Comparison of ENCODE assay signal across 10 mouse cellular contexts in genomic region chr14:98708045-98708444, GRCm38 (mm10).
"Had no signal": no experiment of that assay in that cellular context is flagged by ENCODE, and none has a peak within 500 bp of the region (broad histone marks: within the 10 kb centered on the region; RNA-seq: fewer than 3 reads in every experiment).

No protein-coding gene starts in this region.

- H3K4me1 ChIP-seq: limb, embryonic 15.5 days; liver, embryonic 13.5 days; neural tube, embryonic 13.5 days had no signal

- H3K27me3 ChIP-seq: limb, embryonic 15.5 days; liver, embryonic 13.5 days had no signal

- H3K9ac ChIP-seq: limb, embryonic 15.5 days; liver, embryonic 13.5 days; liver, postnatal 0 days; neural tube, embryonic 13.5 days had no signal

- H3K4me3 ChIP-seq: left cerebral cortex, adult 2 months; limb, embryonic 15.5 days; liver, embryonic 13.5 days; neural tube, embryonic 13.5 days had no signal

- H3K9me3 ChIP-seq: limb, embryonic 15.5 days; liver, embryonic 13.5 days; neural tube, embryonic 13.5 days had no signal

- H3K4me2 ChIP-seq: limb, embryonic 15.5 days; liver, embryonic 13.5 days; neural tube, embryonic 13.5 days had no signal

- H3K36me3 ChIP-seq: limb, embryonic 15.5 days; liver, embryonic 13.5 days; neural tube, embryonic 13.5 days had no signal

- ATAC-seq: intestine, embryonic 16.5 days; liver, postnatal 0 days had no signal

- DNase-seq: kidney, adult 2 months; kidney, postnatal 25 days; liver, embryonic 13.5 days; liver, postnatal 0 days; thymus, postnatal 4 days had no signal

- H3K27ac ChIP-seq: left cerebral cortex, adult 2 months; limb, embryonic 15.5 days; liver, embryonic 13.5 days; neural tube, embryonic 13.5 days; stomach, postnatal 0 days had no signal
